Mouse (Mus musculus) thymus, adult 18-20 months (tissue): Measurements from ENCODE around the gene Bmp10.
A peak's percentile ranks its signal among the peaks of the same experiment; 100 is the strongest.
"Not testable (repeated sequence)": the region's sequence is repeated elsewhere in the genome, so short reads cannot be mapped to it uniquely, and the experiment has no call there.

Source experiments
- DNase-seq, 2 experiments: peaks; one replicate each; pipeline ENCODE4 v3.0.0; 2022; ENCODE audit warnings: mixed read lengths in 2 of 2

Gene Bmp10

DNA sequence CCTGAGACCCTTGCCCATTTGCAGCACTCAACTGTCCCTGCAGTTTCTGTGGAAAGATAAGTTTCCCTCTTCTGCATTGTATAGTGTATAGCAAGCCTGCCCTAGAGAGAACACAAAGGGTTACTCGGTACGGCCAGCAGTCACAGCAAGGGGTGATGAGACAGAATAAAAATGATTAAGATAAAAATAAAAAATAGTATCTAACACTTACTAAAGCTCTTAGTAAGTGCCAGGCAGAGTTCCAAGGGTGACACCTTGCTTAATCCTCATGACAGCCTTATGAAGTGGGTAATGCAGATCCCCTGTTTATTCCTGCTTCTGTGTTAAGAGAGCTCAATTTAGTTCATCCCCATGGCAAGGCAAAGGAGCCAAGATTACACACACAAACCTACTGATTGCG lies 20.7 kb downstream of the Bmp10 start:
- DNase-seq, result no peak

DNA sequence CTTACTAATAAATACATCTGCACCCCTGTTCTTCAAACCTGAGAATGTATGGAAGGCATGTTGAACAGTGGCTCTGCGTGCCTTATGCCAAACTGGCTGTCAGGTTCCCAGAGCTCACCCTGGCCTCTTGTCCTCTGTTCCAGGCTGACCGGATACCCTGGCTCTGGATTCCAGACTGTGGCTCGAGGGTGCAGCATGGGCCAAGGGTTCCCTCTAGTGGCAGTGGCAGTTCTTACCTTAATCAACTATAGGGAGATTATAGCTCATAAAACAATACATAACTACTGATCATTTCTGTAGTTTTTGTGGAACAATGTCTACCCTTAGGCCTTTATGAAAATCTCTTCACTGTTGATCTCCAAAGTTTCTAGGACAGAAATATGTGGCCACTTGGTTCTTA lies 22.2 kb downstream of the Bmp10 start:
- DNase-seq, result no peak

DNA sequence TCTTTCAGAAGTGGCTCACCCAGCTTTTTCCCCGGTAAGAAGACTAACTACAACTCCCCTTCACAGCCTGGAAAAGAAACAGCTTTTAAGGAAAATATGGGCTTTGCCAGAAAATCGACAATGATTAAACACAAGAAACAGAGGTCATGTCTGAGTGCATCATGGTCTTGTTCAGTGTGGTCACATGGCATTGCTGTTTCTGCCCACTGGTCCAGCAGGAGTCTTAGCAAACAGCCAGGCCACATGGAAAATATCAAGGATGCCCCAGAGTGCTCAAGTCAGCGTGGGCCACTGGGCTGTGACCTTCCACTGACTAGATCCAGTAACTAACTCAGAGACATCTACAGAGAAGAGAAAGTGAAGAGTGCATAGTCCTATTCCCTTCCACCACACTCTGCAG lies 23.0 kb downstream of the Bmp10 start:
- DNase-seq, result no peak

DNA sequence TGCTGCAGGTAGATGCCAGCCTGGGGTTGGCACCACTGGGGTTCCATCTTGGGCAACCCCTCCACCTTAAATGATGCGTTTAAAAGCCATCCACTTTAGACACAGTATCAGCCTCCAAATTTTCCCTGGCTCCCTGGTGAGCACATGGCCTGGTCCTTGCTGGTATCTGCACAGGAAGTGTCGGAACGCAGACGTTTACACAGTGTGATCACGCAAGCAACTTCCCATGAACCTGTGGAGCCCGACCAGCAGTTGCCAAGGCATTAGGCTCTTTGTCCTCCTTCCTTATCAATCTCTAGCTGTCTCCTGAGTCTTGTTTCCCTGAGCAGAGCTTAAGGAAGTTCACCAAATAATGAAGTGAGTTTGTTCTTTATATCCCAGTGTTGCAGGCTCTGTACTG lies 26.7 kb downstream of the Bmp10 start:
- DNase-seq, result no peak

DNA sequence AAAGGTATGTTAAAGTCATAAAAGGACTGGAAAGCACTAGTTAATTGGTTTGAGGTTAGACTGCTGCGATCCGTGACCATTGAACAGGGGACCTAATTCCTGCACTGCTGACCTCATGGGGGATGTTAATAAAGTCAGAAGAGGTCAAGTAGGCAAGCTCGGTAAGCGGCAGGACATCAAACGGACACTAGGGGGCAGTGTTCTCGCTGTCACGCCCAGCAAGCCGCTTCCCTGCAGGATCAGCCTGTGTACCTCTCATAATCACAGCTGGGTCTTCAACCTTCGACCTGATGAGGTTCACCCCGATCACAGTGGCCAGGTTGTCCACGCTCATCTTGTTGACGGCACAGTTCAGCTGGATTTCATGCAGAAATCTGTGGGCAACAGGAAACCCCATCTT lies 37.4 kb downstream of the Bmp10 start:
- peak; percentile 37 to 43 for DNase-seq

GRCm38 (mm10) chr6:87467373-87467772 lies 38.6 kb downstream of the Bmp10 start:
- no peak for DNase-seq

DNA sequence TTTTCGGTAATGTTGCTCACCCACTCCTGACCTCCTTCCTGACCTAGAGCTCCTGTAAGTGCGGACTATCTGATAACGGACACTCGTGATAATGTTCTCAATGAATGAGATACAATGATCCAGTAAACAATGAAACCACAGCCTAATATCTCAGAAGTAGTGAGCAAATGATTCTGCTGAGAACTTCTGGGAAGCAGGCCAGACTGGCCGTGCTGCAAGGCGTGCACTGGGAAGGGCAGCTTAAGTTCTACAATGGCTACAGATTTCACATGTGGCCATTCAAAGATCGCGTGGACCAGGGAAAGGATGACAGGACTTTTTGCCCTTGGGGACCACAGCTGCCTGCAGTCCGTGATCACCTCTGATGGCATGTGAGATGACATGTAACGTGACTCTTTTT lies 39.6 kb downstream of the Bmp10 start:
- DNase-seq, result no peak

DNA sequence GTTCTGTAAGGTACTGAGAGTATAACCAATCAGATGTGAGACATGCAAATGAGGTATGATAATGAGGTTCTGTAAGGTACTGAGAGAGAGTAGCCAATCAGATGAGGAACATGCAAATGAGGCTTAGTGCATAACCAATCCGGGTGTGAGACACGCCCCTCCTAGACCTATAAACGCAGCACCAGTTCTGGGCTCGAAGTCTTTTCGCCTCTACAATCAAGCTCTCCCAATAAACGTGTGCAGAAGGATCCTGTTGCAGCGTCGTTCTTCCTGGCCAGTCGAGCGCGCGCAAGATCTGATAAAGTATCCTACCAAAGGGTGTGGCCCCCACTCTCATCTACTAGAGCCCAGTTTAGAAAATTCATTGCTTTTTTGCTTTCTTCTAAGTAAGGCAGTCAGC lies 41.3 kb downstream of the Bmp10 start:
- DNase-seq, result not testable (repeated sequence)

GRCm38 (mm10) chr6:87475223-87475622 lies 46.4 kb downstream of the Bmp10 start:
- no peak for DNase-seq

DNA sequence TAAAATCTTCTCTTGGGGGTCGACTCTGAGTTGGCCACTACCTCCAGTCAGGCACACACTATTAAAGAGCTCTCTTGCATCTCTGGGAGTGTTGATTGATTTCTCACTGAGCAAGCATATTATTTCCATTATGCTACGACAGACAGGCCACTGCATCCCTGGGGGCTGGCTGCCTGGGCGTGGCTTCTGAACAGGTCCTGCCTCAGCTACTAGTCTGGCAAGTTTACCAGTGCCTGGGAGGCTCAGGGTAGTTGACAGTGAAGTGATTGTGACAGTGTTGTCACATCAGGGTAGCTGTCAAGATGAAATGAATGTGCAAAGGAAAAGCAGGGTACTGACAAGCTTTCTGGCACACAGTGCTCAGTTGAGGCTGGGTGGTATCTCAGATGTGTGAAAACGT lies 50.1 kb downstream of the Bmp10 start:
- no peak for DNase-seq

- no peak for DNase-seq
Observed at GRCm38 (mm10) chr6:87479291-87479999, 50.7 kb downstream of the Bmp10 start.

DNA sequence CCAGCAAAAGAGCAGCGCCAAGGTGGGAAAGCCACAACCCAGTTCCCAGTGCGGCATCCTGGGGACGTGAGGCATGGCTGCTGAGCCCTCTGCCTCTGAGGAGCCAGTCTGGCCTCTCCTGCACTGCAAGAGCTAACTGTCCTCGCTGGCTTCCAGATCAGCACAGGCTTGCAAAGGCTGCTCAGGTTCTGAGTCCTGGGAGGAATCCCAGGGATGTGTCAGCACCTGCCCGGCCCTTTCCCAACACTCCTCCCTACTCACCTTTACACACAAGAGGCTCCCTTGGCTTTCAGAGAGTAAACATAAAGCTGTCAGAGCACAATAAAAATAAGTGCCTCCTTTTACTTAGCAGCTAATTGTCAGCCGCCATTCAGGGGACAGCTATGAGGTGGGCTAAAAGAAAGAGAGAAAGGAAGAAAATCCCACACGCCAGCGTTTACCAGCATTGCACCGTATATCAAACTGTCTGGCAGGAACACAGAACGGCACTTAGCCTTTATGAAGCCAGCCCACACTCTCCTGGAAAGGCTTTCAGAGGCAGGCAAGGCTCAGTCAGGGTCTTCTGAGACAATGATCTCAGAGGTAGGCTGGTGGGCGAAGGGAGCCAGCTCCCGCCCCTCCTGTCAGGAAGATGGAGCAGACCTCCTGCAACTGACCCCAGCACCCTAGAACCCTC lies 54.6 kb downstream of the Bmp10 start:
- DNase-seq, result no peak

DNA sequence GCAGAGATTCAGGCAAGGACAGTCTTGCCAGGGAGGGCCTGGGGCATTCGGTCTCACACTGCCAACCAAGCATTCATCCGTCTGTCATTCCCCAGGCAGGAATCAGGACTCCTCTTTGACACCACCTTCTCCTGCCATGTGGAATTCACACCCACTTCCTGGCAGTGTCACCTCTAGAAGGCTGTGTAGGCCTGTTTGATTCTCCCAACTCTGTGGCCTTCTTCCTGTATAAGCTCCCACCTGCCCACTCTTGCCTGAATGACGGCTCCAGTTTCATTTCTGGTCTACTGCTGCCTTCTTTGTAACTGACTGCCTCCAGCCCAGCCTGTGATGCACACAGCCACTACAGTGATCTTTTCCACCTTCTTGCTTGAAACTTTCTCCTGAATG lies 55.1 kb downstream of the Bmp10 start:
- DNase-seq, result no peak

DNA sequence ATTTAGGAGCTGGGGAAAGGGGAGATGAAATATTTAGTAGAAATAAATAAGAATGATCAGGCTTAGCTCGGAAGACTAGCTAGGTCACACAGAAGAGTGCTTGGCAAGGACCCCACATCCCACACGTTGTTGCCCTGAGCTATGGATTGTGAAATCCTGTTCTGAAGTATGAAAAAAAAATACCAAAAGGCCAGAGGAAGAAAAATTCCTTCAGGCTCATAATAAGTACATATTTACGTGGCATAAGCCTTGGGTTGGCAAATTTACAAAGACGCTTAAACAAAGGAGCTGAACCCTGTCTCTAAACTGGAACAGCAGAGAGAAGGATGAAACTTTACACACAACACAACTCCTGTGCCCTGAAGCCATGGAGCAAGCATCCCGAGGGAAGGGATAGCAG lies 56.0 kb downstream of the Bmp10 start:
- DNase-seq, result no peak
